Mouse (Mus musculus): ENCODE results near the gene Nbea. TPM values are rescaled to one million over a fixed set of nuclear protein-coding genes. Genes with fewer than 3 reads are reported as not detected.

Nbea gene
- total RNA-seq, 2 experiments from 2014 or later = 22.4 to 26.2 TPM

GRCm38 (mm10) chr3:55751363-55751762 is 432.1 kb downstream of the Nbea start:
- DNase-seq = no peak

GRCm38 (mm10) chr3:55750445-55751065 is 432.9 kb downstream of the Nbea start:
- DNase-seq = no peak

GRCm38 (mm10) chr3:55743885-55744284 is 439.6 kb downstream of the Nbea start:
- no peak for DNase-seq

GRCm38 (mm10) chr3:55742654-55743053 is 440.8 kb downstream of the Nbea start:
- no peak for DNase-seq

GRCm38 (mm10) chr3:55742218-55742617 is 441.3 kb downstream of the Nbea start:
- DNase-seq = no peak

- no peak for DNase-seq
Observed at GRCm38 (mm10) chr3:55741428-55741827, 442.1 kb downstream of the Nbea start.

GRCm38 (mm10) chr3:55733665-55734064 is 449.8 kb downstream of the Nbea start:
- no peak for DNase-seq

- DNase-seq = no peak
Observed at GRCm38 (mm10) chr3:55730549-55730948, 453.0 kb downstream of the Nbea start.

- DNase-seq = no peak
Observed at GRCm38 (mm10) chr3:55730142-55730541, 453.4 kb downstream of the Nbea start.

GRCm38 (mm10) chr3:55714260-55714659 is 469.2 kb downstream of the Nbea start:
- no peak for DNase-seq

GRCm38 (mm10) chr3:55713856-55714255 is 469.6 kb downstream of the Nbea start:
- DNase-seq = no peak

GRCm38 (mm10) chr3:55710300-55710699 is 473.2 kb downstream of the Nbea start:
- no peak for DNase-seq

GRCm38 (mm10) chr3:55701632-55702031 is 481.9 kb downstream of the Nbea start:
- DNase-seq = no peak

GRCm38 (mm10) chr3:55697174-55697573 is 486.3 kb downstream of the Nbea start:
- DNase-seq = no peak

- DNase-seq = no peak
Observed at GRCm38 (mm10) chr3:55693073-55693472, 490.4 kb downstream of the Nbea start.

- DNase-seq = no peak
Observed at GRCm38 (mm10) chr3:55688098-55688497, 495.4 kb downstream of the Nbea start.

GRCm38 (mm10) chr3:55686993-55687392 is 496.5 kb downstream of the Nbea start:
- no peak for DNase-seq

- DNase-seq = no peak
Observed at GRCm38 (mm10) chr3:55685627-55686026, 497.9 kb downstream of the Nbea start.

- peak; percentile 37 to 38 for DNase-seq
Observed at GRCm38 (mm10) chr3:55684892-55685291, 498.6 kb downstream of the Nbea start.

- DNase-seq = no peak
Observed at GRCm38 (mm10) chr3:55677691-55678090, 505.8 kb downstream of the Nbea start.

GRCm38 (mm10) chr3:55674185-55674584 is 509.3 kb downstream of the Nbea start:
- DNase-seq = no peak

GRCm38 (mm10) chr3:55667048-55667447 is 516.5 kb downstream of the Nbea start:
- no peak for DNase-seq

- no peak for DNase-seq
Observed at GRCm38 (mm10) chr3:55665928-55666327, 517.6 kb downstream of the Nbea start.

- no peak for DNase-seq
Observed at GRCm38 (mm10) chr3:55664713-55665112, 518.8 kb downstream of the Nbea start.

Measured in adrenal gland, postnatal 36 days (tissue).